Mouse (Mus musculus) C2C12 (cell line): ENCODE data around the gene Gm3460. TPM values are rescaled to one million over a fixed set of nuclear protein-coding genes. Genes with fewer than 3 reads are reported as not detected.
"Not testable (repeated sequence)": the region's sequence is repeated elsewhere in the genome, so short reads cannot be mapped to it uniquely, and the experiment has no call there.

Experiments used
- H3K27me3 ChIP-seq: one replicate; pipeline ENCODE4 v1.6.1; 2011; ENCODE audit not compliant: control insufficient read depth, insufficient read depth, insufficient read length
- H3K36me3 ChIP-seq: one replicate; pipeline ENCODE4 v1.6.1; 2011; ENCODE audit not compliant: control insufficient read depth, insufficient read depth
- H3K4me3 ChIP-seq: one replicate; pipeline ENCODE4 v1.5.1; 2011; ENCODE audit warnings: mild to moderate bottlenecking, control low read depth; ENCODE audit not compliant: poor library complexity, insufficient read depth, severe bottlenecking
- H3K79me2 ChIP-seq: one replicate; pipeline ENCODE4 v1.6.1; 2011; ENCODE audit not compliant: control insufficient read depth, insufficient read depth
- H3K79me3 ChIP-seq: one replicate; pipeline ENCODE4 v1.6.1; 2011; ENCODE audit warnings: low read depth, control low read depth
- H3ac ChIP-seq: one replicate; pipeline ENCODE3; 2011; ENCODE audit warnings: low read depth; ENCODE audit not compliant: control insufficient read depth, insufficient read length
- long read RNA-seq, 2 experiments: library from polyadenylated mRNA; unstranded; transcript quantifications; one replicate each; pipeline ENCODE4 v2.0.0; 2019 to 2020
- polyA plus RNA-seq: library from polyadenylated mRNA; unstranded; fragments of >200 nt; fragmentation: generic; extraction: Trizol; gene quantifications from one replicate; pipeline ENCODE4 v1.2.1, GENCODE M21; 2012; ENCODE audit warnings: missing spikeins

Gene Gm3460
- polyA plus RNA-seq: not detected
- long read RNA-seq, experiment 1: 0 reads
- long read RNA-seq, experiment 2: 0 reads

DNA sequence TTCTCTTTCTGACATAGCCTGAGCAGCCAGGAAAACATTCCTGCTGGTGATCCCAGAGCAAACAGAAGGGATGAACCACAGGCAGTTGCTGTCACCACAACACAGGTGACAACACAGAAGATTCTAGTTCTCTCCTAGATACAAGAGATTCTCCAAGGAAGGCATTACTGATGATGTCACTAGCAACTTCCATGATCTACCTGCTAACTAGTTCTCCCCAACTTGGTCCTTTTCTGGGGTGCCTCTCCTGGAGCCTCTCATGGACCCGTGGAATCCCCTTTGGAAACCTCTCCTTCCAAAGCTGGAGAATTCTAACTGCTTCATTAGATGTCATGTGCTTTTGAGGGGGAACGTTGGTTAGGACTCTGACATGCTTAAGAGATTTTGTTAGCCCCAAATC is at the start of gene Gm3460:
TSS of gene Gm3460 (minus strand) at position 101 of the 400 bp plus-strand sequence.
- not testable (repeated sequence) for H3ac ChIP-seq, H3K36me3 ChIP-seq, H3K79me2 ChIP-seq, H3K4me3 ChIP-seq, H3K79me3 ChIP-seq, H3K27me3 ChIP-seq

GRCm38 (mm10) chr14:6606436-6606835 is 15.8 kb downstream of the Gm3460 start:
- H3ac ChIP-seq, H3K27me3 ChIP-seq, H3K79me2 ChIP-seq, H3K79me3 ChIP-seq, H3K4me3 ChIP-seq, H3K36me3 ChIP-seq: not testable (repeated sequence)

- H3ac ChIP-seq, H3K4me3 ChIP-seq, H3K27me3 ChIP-seq: not testable (repeated sequence)
Measured at GRCm38 (mm10) chr14:6605004-6605403, 17.2 kb downstream of the Gm3460 start.

DNA sequence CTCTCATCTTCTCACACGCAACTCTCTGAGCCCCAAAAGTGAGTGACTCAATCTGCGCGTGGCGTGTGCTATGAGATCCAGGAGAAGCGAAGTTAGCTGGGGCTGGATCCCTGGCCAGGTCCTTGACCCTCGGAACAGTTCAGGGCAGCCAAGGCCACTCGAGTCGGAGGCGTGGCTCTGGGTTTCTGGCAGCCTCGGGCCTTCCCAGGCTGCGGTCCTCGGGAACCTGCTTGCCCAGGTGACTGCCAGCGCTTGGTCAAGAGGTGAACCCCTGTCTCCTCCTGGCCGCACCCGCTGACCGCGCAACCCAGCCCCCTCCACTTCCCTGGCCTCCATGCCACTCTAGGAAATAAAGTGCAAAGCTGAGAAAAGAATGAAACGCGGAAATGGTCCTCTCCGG is 17.7 kb downstream of the Gm3460 start:
- not testable (repeated sequence) for H3K79me3 ChIP-seq, H3K36me3 ChIP-seq, H3K27me3 ChIP-seq, H3K4me3 ChIP-seq, H3K79me2 ChIP-seq, H3ac ChIP-seq

More at GRCm38 (mm10) chr14:6605004-6605403, 17.2 kb downstream of the Gm3460 start:
- not testable (repeated sequence) for H3K36me3 ChIP-seq, H3K79me2 ChIP-seq, H3K79me3 ChIP-seq

- not testable (repeated sequence) for H3K36me3 ChIP-seq, H3K27me3 ChIP-seq, H3K79me3 ChIP-seq, H3ac ChIP-seq, H3K4me3 ChIP-seq, H3K79me2 ChIP-seq
Measured at GRCm38 (mm10) chr14:6590513-6590912, 31.7 kb downstream of the Gm3460 start, which contains the start of gene Gm3629. TSS of gene Gm3629 (minus strand) at chr14:6590613.

Other genes starting within 250 kb of the Gm3460 start
- not detected for gene Gm16440, start 232.1 kb downstream of the Gm3460 start, polyA plus RNA-seq
- gene Gm3591, start 209.9 kb downstream of the Gm3460 start, polyA plus RNA-seq: not detected
- gene Gm3594, start 177.8 kb downstream of the Gm3460 start, polyA plus RNA-seq: not detected
- not detected for gene Gm8356, start 85.1 kb downstream of the Gm3460 start, polyA plus RNA-seq
- not detected for gene Gm3629, start 31.8 kb downstream of the Gm3460 start, polyA plus RNA-seq
- gene Gm10251, start 61.8 kb upstream of the Gm3460 start, polyA plus RNA-seq: not detected
- not detected for gene Gm8050, start 97.8 kb upstream of the Gm3460 start, polyA plus RNA-seq
- 1.0 TPM for gene Gm3636, start 119.9 kb upstream of the Gm3460 start, polyA plus RNA-seq
- not detected for gene Gm8362, start 152.0 kb upstream of the Gm3460 start, polyA plus RNA-seq
- not detected for gene Gm3642, start 217.9 kb upstream of the Gm3460 start, polyA plus RNA-seq